Mouse (Mus musculus): Measurements from ENCODE around the gene Tmem25. TPM values are rescaled to one million over a fixed set of nuclear protein-coding genes. Genes with fewer than 3 reads are reported as not detected.

The Tmem25 gene
- polyA plus RNA-seq, 1 experiment from 2014 or later = 2.4 TPM

Other genes with a start within 250 kb of the Tmem25 start
- 0.09 TPM in 1 of 2 replicates, not detected in the other for gene Cxcr5, start 237.4 kb downstream of the Tmem25 start, polyA plus RNA-seq (2014; fragmentation: Nextera tagmentation; extraction: Ambion mirVana)
- 16.2 and 17.2 TPM in 2 replicates for gene Ddx6, start 194.4 kb downstream of the Tmem25 start, polyA plus RNA-seq (2014; fragmentation: Nextera tagmentation; extraction: Ambion mirVana)
- not detected in 2 replicates for gene Treh, start 126.1 kb downstream of the Tmem25 start, polyA plus RNA-seq (2014; fragmentation: Nextera tagmentation; extraction: Ambion mirVana)
- gene Phldb1, start 64.1 kb downstream of the Tmem25 start, polyA plus RNA-seq (2014; fragmentation: Nextera tagmentation; extraction: Ambion mirVana) = 43.5 and 46.0 TPM in 2 replicates
- 171 and 185 TPM in 2 replicates for gene Arcn1, start 31.5 kb downstream of the Tmem25 start, polyA plus RNA-seq (2014; fragmentation: Nextera tagmentation; extraction: Ambion mirVana)
- gene Ift46, start 31.4 kb downstream of the Tmem25 start, polyA plus RNA-seq (2014; fragmentation: Nextera tagmentation; extraction: Ambion mirVana) = 121 TPM in 2 replicates
- not detected in 2 replicates for gene Ttc36, start 3.8 kb upstream of the Tmem25 start, polyA plus RNA-seq (2014; fragmentation: Nextera tagmentation; extraction: Ambion mirVana)
- gene Kmt2a, start 82.0 kb upstream of the Tmem25 start, polyA plus RNA-seq (2014; fragmentation: Nextera tagmentation; extraction: Ambion mirVana) = 18.2 and 23.2 TPM in 2 replicates
- 496 and 546 TPM in 2 replicates for gene Atp5l, start 121.4 kb upstream of the Tmem25 start, polyA plus RNA-seq (2014; fragmentation: Nextera tagmentation; extraction: Ambion mirVana)
- gene Ube4a, start 166.3 kb upstream of the Tmem25 start, polyA plus RNA-seq (2014; fragmentation: Nextera tagmentation; extraction: Ambion mirVana) = 32.0 and 32.6 TPM in 2 replicates
- not detected in 2 replicates for gene Cd3g, start 181.1 kb upstream of the Tmem25 start, polyA plus RNA-seq (2014; fragmentation: Nextera tagmentation; extraction: Ambion mirVana)
- gene Cd3d, start 182.5 kb upstream of the Tmem25 start, polyA plus RNA-seq (2014; fragmentation: Nextera tagmentation; extraction: Ambion mirVana) = not detected in 2 replicates
- not detected in 2 replicates for gene Cd3e, start 210.3 kb upstream of the Tmem25 start, polyA plus RNA-seq (2014; fragmentation: Nextera tagmentation; extraction: Ambion mirVana)
- gene Mpzl2, start 240.5 kb upstream of the Tmem25 start, polyA plus RNA-seq (2014; fragmentation: Nextera tagmentation; extraction: Ambion mirVana) = 1.8 and 2.5 TPM in 2 replicates

Measured in forebrain, embryonic 11.5 days (tissue).